Mouse (Mus musculus): ENCODE results near the gene Fmnl2. TPM values are rescaled to one million over a fixed set of nuclear protein-coding genes. Genes with fewer than 3 reads are reported as not detected.

Fmnl2 gene
- polyA plus RNA-seq, 1 experiment from 2014 or later = 0.64 TPM

GRCm38 (mm10) chr2:53106056-53106455 lies 248.4 kb downstream of the Fmnl2 start:
- Histone ChIP-seq H3K27me3 (replicated peaks) (no peaks in the 10 kb centered on the region), H3K36me3 (no peaks in the 10 kb centered on the region), H3K27ac (no peak overlapping the region), H3K4me1 (no peaks in the 10 kb centered on the region), H3K9me3 (replicated peaks) (no peaks in the 10 kb centered on the region), H3K4me2 (no peak overlapping the region), H3K4me3 (no peak overlapping the region), H3K9ac (no peak overlapping the region)
- no peak for ATAC-seq
- WGBS (ENCODE audit: insufficient replicate concordance) = 73% methylated on average over 7 of the region's 7 CpGs

- no peak for ATAC-seq
Observed at GRCm38 (mm10) chr2:53106472-53106871, 248.8 kb downstream of the Fmnl2 start.

GRCm38 (mm10) chr2:53108547-53108946 lies 250.9 kb downstream of the Fmnl2 start:
- Histone ChIP-seq H3K27me3 (replicated peaks) (no peaks in the 10 kb centered on the region), H3K9me3 (replicated peaks) (no peaks in the 10 kb centered on the region), H3K4me3 (no peak overlapping the region), H3K4me1 (no peaks in the 10 kb centered on the region), H3K9ac (no peak overlapping the region), H3K27ac (no peak overlapping the region), H3K4me2 (no peak overlapping the region), H3K36me3 (no peaks in the 10 kb centered on the region)
- no peak for ATAC-seq
- WGBS (ENCODE audit: insufficient replicate concordance) = 65% methylated on average over 5 of the region's 5 CpGs

More at GRCm38 (mm10) chr2:53106472-53106871, 248.8 kb downstream of the Fmnl2 start:
- Histone ChIP-seq H3K4me3 (no peak overlapping the region), H3K4me2 (no peak overlapping the region), H3K36me3 (no peaks in the 10 kb centered on the region), H3K4me1 (no peaks in the 10 kb centered on the region), H3K27ac (no peak overlapping the region), H3K9ac (no peak overlapping the region), H3K27me3 (replicated peaks) (no peaks in the 10 kb centered on the region), H3K9me3 (replicated peaks) (no peaks in the 10 kb centered on the region)
- 82% methylated on average over 8 of the region's 8 CpGs for WGBS (ENCODE audit: insufficient replicate concordance)

GRCm38 (mm10) chr2:53121797-53122196 lies 264.1 kb downstream of the Fmnl2 start:
- no peak overlapping the region for H3K27ac ChIP-seq
- ATAC-seq = no peak
- H3K27me3 ChIP-seq (replicated peaks) = no peaks in the 10 kb centered on the region
- no peak overlapping the region for H3K4me2 ChIP-seq
- H3K9ac ChIP-seq = no peak overlapping the region
- no peak overlapping the region for H3K4me3 ChIP-seq
- H3K36me3 ChIP-seq = no peaks in the 10 kb centered on the region
- H3K9me3 ChIP-seq (replicated peaks) = no peaks in the 10 kb centered on the region
- H3K4me1 ChIP-seq = no peaks in the 10 kb centered on the region
- WGBS (ENCODE audit: insufficient replicate concordance) = 58% methylated on average over 5 of the region's 5 CpGs

GRCm38 (mm10) chr2:53125998-53126397 lies 268.3 kb downstream of the Fmnl2 start:
- H3K27ac ChIP-seq = no peak overlapping the region
- no peak overlapping the region for H3K4me2 ChIP-seq
- no peak for ATAC-seq
- H3K4me1 ChIP-seq = no peaks in the 10 kb centered on the region
- H3K36me3 ChIP-seq = no peaks in the 10 kb centered on the region
- H3K9ac ChIP-seq = no peak overlapping the region
- no peak overlapping the region for H3K4me3 ChIP-seq
- WGBS (ENCODE audit: insufficient replicate concordance) = 86% methylated on average over 3 of the region's 3 CpGs
- H3K27me3 ChIP-seq (replicated peaks) = no peaks in the 10 kb centered on the region
- H3K9me3 ChIP-seq (replicated peaks) = no peaks in the 10 kb centered on the region

GRCm38 (mm10) chr2:53129070-53129469 lies 271.4 kb downstream of the Fmnl2 start:
- Histone ChIP-seq H3K4me2 (no peak overlapping the region), H3K27me3 (replicated peaks) (no peaks in the 10 kb centered on the region), H3K27ac (no peak overlapping the region), H3K9ac (no peak overlapping the region), H3K4me3 (no peak overlapping the region), H3K9me3 (replicated peaks) (no peaks in the 10 kb centered on the region), H3K4me1 (no peaks in the 10 kb centered on the region), H3K36me3 (0 out of 2 replicates have a peak, but pooled peaks cover 2% of the 10 kb centered on the region)
- WGBS (ENCODE audit: insufficient replicate concordance) = 68% methylated on average over 6 of the region's 6 CpGs
- ATAC-seq = no peak

- no peaks in the 10 kb centered on the region for H3K4me1 ChIP-seq
- ATAC-seq = no peak
- H3K27ac ChIP-seq = no peak overlapping the region
- no peaks in the 10 kb centered on the region for H3K27me3 ChIP-seq (replicated peaks)
- no peaks in the 10 kb centered on the region for H3K9me3 ChIP-seq (replicated peaks)
- H3K4me2 ChIP-seq = no peak overlapping the region
- H3K4me3 ChIP-seq = no peak overlapping the region
- H3K9ac ChIP-seq = no peak overlapping the region
- H3K36me3 ChIP-seq = peaks cover 18% of the 10 kb centered on the region
- 92% methylated on average over 9 of the region's 9 CpGs for WGBS (ENCODE audit: insufficient replicate concordance)
Observed at GRCm38 (mm10) chr2:53131567-53131966, 273.9 kb downstream of the Fmnl2 start.

- no peak overlapping the region for H3K9ac ChIP-seq
- no peak overlapping the region for H3K4me2 ChIP-seq
- H3K36me3 ChIP-seq = peaks cover 67% of the 10 kb centered on the region
- H3K4me3 ChIP-seq = no peak overlapping the region
- no peak for ATAC-seq
- no peaks in the 10 kb centered on the region for H3K4me1 ChIP-seq
- no peaks in the 10 kb centered on the region for H3K9me3 ChIP-seq (replicated peaks)
- no peaks in the 10 kb centered on the region for H3K27me3 ChIP-seq (replicated peaks)
- no peak overlapping the region for H3K27ac ChIP-seq
Observed at GRCm38 (mm10) chr2:53146852-53147251, 289.2 kb downstream of the Fmnl2 start.

- no peak overlapping the region for H3K4me2 ChIP-seq
- ATAC-seq = no peak
Observed at GRCm38 (mm10) chr2:53173966-53174365, 316.3 kb downstream of the Fmnl2 start.

GRCm38 (mm10) chr2:53178966-53179365 lies 321.3 kb downstream of the Fmnl2 start:
- Histone ChIP-seq H3K4me1 (peaks cover 11% of the 10 kb centered on the region), H3K27ac (no peak overlapping the region), H3K9me3 (replicated peaks) (no peaks in the 10 kb centered on the region), H3K9ac (no peak overlapping the region), H3K36me3 (peaks cover 30% of the 10 kb centered on the region), H3K4me2 (no peak overlapping the region), H3K4me3 (no peak overlapping the region), H3K27me3 (replicated peaks) (no peaks in the 10 kb centered on the region)
- ATAC-seq = no peak
- WGBS (ENCODE audit: insufficient replicate concordance) = 83% methylated on average over 3 of the region's 3 CpGs

More at GRCm38 (mm10) chr2:53173966-53174365, 316.3 kb downstream of the Fmnl2 start:
- Histone ChIP-seq H3K4me3 (no peak overlapping the region), H3K4me1 (no peaks in the 10 kb centered on the region), H3K36me3 (peaks cover 39% of the 10 kb centered on the region), H3K9me3 (replicated peaks) (no peaks in the 10 kb centered on the region), H3K9ac (no peak overlapping the region), H3K27me3 (replicated peaks) (no peaks in the 10 kb centered on the region), H3K27ac (no peak overlapping the region)

GRCm38 (mm10) chr2:53179876-53180275 lies 322.2 kb downstream of the Fmnl2 start:
- no peak for ATAC-seq
- no peak overlapping the region for H3K9ac ChIP-seq
- H3K9me3 ChIP-seq (replicated peaks) = no peaks in the 10 kb centered on the region
- H3K36me3 ChIP-seq = peaks cover 28% of the 10 kb centered on the region
- H3K4me1 ChIP-seq = peaks cover 11% of the 10 kb centered on the region
- no peak overlapping the region for H3K27ac ChIP-seq
- H3K4me2 ChIP-seq = no peak overlapping the region
- no peaks in the 10 kb centered on the region for H3K27me3 ChIP-seq (replicated peaks)
- no peak overlapping the region for H3K4me3 ChIP-seq

Data from liver, embryonic 12.5 days (tissue).